Mouse (Mus musculus) C2C12 (cell line): Measurements from ENCODE around the gene Fam222a.

ENCODE experiments used
- CEBPB ChIP-seq: IDR thresholded peaks from one replicate; pipeline ENCODE4 v1.6.1; 2011; ENCODE audit warnings: low read depth, mild to moderate bottlenecking, control low read depth, moderate library complexity
- CTCF ChIP-seq: IDR thresholded peaks from one replicate; pipeline ENCODE4 v1.5.1; 2011; ENCODE audit not compliant: control insufficient read depth, insufficient read depth, insufficient read length
- FOSL1 ChIP-seq: IDR thresholded peaks from one replicate; pipeline ENCODE4 v1.8.0; 2011; ENCODE audit warnings: mild to moderate bottlenecking, low read length; ENCODE audit not compliant: poor library complexity, insufficient read depth, severe bottlenecking
- MAX ChIP-seq: IDR thresholded peaks from one replicate; pipeline ENCODE4 v1.6.1; 2011; ENCODE audit warnings: mild to moderate bottlenecking, control low read depth
- MYOD1 ChIP-seq: IDR thresholded peaks from one replicate; pipeline ENCODE4 v1.6.1; 2011; ENCODE audit warnings: low read depth; ENCODE audit not compliant: control insufficient read depth, insufficient read length
- MYOG ChIP-seq: IDR thresholded peaks from one replicate; pipeline ENCODE4 v1.6.1; 2011; ENCODE audit not compliant: control insufficient read depth, insufficient read length; ENCODE audit errors: extremely low read depth
- USF1 ChIP-seq: IDR thresholded peaks from one replicate; pipeline ENCODE4 v1.6.1; 2011; ENCODE audit warnings: low read depth, mild to moderate bottlenecking, control low read depth, moderate library complexity

- TF ChIP-seq CTCF (peak; percentile 83), FOSL1 (no peak), MYOD1 (no peak), CEBPB (no peak), MAX (no peak), USF1 (no peak), MYOG (no peak)
These were observed 71.2 kb downstream of the Fam222a start for GRCm38 (mm10) chr5:114638769-114639644.
